Mouse (Mus musculus) forebrain, postnatal 0 days (tissue): ENCODE data around the gene Dgcr2. TPM values are rescaled to one million over a fixed set of nuclear protein-coding genes. Genes with fewer than 3 reads are reported as not detected.

ENCODE experiments used
- ATAC-seq: fragments of 200-750 bp; cut with Nextera tagmentation; 2 replicates; pipeline ENCODE4 v1.8.0; 2017; ENCODE audit warnings: mild to moderate bottlenecking, moderate library complexity
- DNase-seq: peaks from one replicate; pipeline ENCODE4 v3.0.0-alpha.2; 2015
- H3K27ac ChIP-seq: fragments of 300-500 bp; sonication (generic); 2 replicates; pipeline ENCODE4 v1.5.1; 2014; ENCODE audit warnings: low read depth, mild to moderate bottlenecking, antibody characterized with exemption, low read length, moderate library complexity, mixed read lengths
- H3K27me3 ChIP-seq: fragments of 300-500 bp; sonication (generic); 2 replicates; pipeline ENCODE4 v1.6.1; 2014; ENCODE audit warnings: mild to moderate bottlenecking, low read length, mixed read lengths; ENCODE audit not compliant: insufficient read depth
- H3K36me3 ChIP-seq: fragments of 300-500 bp; sonication (generic); 2 replicates; pipeline ENCODE4 v1.6.1; 2014; ENCODE audit warnings: mild to moderate bottlenecking, moderate library complexity; ENCODE audit not compliant: insufficient read depth
- H3K4me1 ChIP-seq: fragments of 300-500 bp; sonication (generic); 2 replicates; pipeline ENCODE4 v1.6.1; 2014; ENCODE audit warnings: antibody characterized with exemption; ENCODE audit not compliant: insufficient read depth
- H3K4me2 ChIP-seq: fragments of 300-500 bp; sonication (generic); 2 replicates; pipeline ENCODE4 v1.6.1; 2014; ENCODE audit warnings: low read depth, mild to moderate bottlenecking, moderate library complexity
- H3K4me3 ChIP-seq: fragments of 300-500 bp; sonication (generic); 2 replicates; pipeline ENCODE4 v1.5.1; 2014; ENCODE audit warnings: low read depth, low read length, mixed read lengths
- H3K9ac ChIP-seq: fragments of 300-500 bp; sonication (generic); 2 replicates; pipeline ENCODE4 v1.6.1; 2014; ENCODE audit warnings: mild to moderate bottlenecking
- H3K9me3 ChIP-seq: fragments of 300-500 bp; sonication (generic); 2 replicates; pipeline ENCODE4 v1.6.1; 2016; ENCODE audit warnings: low read length
- CTCF ChIP-seq: sonication (generic); IDR thresholded peaks from 2 replicates; pipeline ENCODE4 v1.5.1; 2016; ENCODE audit warnings: antibody characterized with exemption, control low read depth, low read depth
- WGBS: fragments of 180-500 bp; shearing (Covaris S2); extraction: QIAGEN DNeasy Blood & Tissue Kit; methylation state at CpG from one replicate; pipeline ENCODE4 v1.1.7; 2014; 5-methylcytosine and 5-hydroxymethylcytosine counted together
- polyA plus RNA-seq: library from polyadenylated mRNA; unstranded; fragments of >200 nt; fragmentation: Nextera tagmentation; extraction: Ambion mirVana; gene quantifications from 2 replicates; pipeline ENCODE4 v1.2.1, GENCODE M21; 2015
- total RNA-seq: library from RNA; depleted of rRNA; stranded (reverse); fragments of >200 nt; gene quantifications from 2 replicates; pipeline ENCODE4 v1.2.3, GENCODE M21; 2014

Dgcr2 gene
- total and polyA plus RNA-seq, 2 experiments from 2014 or later, result 90.7 to 139 TPM

GRCm38 (mm10) chr16:17813173-17813572, 85.2 kb downstream of the Dgcr2 start:
- Histone ChIP-seq H3K27me3 (no peaks in the 10 kb centered on the region), H3K4me1 (peaks cover 21% of the 10 kb centered on the region), H3K4me2 (no peak overlapping the region), H3K9me3 (no peaks in the 10 kb centered on the region), H3K4me3 (no peak overlapping the region), H3K9ac (no peak overlapping the region), H3K36me3 (no peaks in the 10 kb centered on the region), H3K27ac (no peak overlapping the region)
- DNase-seq (no peak), ATAC-seq (no peak)
- TF ChIP-seq CTCF, result no peak
- 63% methylated on average over 4 of the region's 4 CpGs for WGBS

- peak; percentile 83 for TF ChIP-seq CTCF
- no peaks in the 10 kb centered on the region for H3K9me3 ChIP-seq
- ATAC-seq, result no peak
- no peaks in the 10 kb centered on the region for H3K27me3 ChIP-seq
- 7% methylated on average over 5 of the region's 5 CpGs for WGBS
- DNase-seq, result peak; percentile 64
- H3K36me3 ChIP-seq, result no peaks in the 10 kb centered on the region
- H3K4me3 ChIP-seq, result no peak overlapping the region
- H3K4me2 ChIP-seq, result no peak overlapping the region
- no peak overlapping the region for H3K9ac ChIP-seq
- peaks cover 26% of the 10 kb centered on the region for H3K4me1 ChIP-seq
- no peak overlapping the region for H3K27ac ChIP-seq
Observed at GRCm38 (mm10) chr16:17812120-17812519, 86.2 kb downstream of the Dgcr2 start.

GRCm38 (mm10) chr16:17809711-17810110, 88.7 kb downstream of the Dgcr2 start:
- peak; percentile 21 for ATAC-seq
- DNase-seq, result peak; percentile 59
- Histone ChIP-seq H3K27ac (peak overlapping the region; percentile 37), H3K27me3 (peaks cover 12% of the 10 kb centered on the region), H3K4me3 (no peak overlapping the region), H3K4me2 (no peak overlapping the region), H3K9ac (no peak overlapping the region), H3K9me3 (no peaks in the 10 kb centered on the region), H3K4me1 (peaks cover 22% of the 10 kb centered on the region; the same call in 1 of the 2 replicates), H3K36me3 (no peaks in the 10 kb centered on the region)
- TF ChIP-seq CTCF, result no peak
- 18% methylated on average over 7 of the region's 7 CpGs for WGBS

- DNase-seq, result no peak
- Histone ChIP-seq H3K4me2 (no peak overlapping the region), H3K27me3 (peaks cover 18% of the 10 kb centered on the region), H3K4me3 (no peak overlapping the region), H3K9me3 (no peaks in the 10 kb centered on the region), H3K4me1 (peaks cover 22% of the 10 kb centered on the region; the same call in 1 of the 2 replicates), H3K27ac (no peak overlapping the region), H3K36me3 (no peaks in the 10 kb centered on the region), H3K9ac (no peak overlapping the region)
- WGBS, result 81% methylated on average over 4 of the region's 4 CpGs
- ATAC-seq, result no peak
- TF ChIP-seq CTCF, result no peak
Observed at GRCm38 (mm10) chr16:17809125-17809524, 89.2 kb downstream of the Dgcr2 start.

- 3% methylated on average over 64 of the region's 73 CpGs for WGBS
- peaks cover 34% of the 10 kb centered on the region for H3K27me3 ChIP-seq
- peaks cover 32% of the 10 kb centered on the region; the same call in 1 of the 2 replicates for H3K4me1 ChIP-seq
Observed at GRCm38 (mm10) chr16:17807192-17808009, 91.0 kb downstream of the Dgcr2 start.

GRCm38 (mm10) chr16:17806581-17807191, 91.7 kb downstream of the Dgcr2 start:
- Histone ChIP-seq H3K4me1 (peaks cover 33% of the 10 kb centered on the region; the same call in 1 of the 2 replicates), H3K9ac (peak overlapping the region; percentile 90), H3K4me2 (peak overlapping the region; percentile 97), H3K27ac (peak overlapping the region; percentile 93), H3K4me3 (peak overlapping the region; percentile 64), H3K36me3 (no peaks in the 10 kb centered on the region), H3K27me3 (peaks cover 42% of the 10 kb centered on the region), H3K9me3 (no peaks in the 10 kb centered on the region)
- DNase-seq (peak; percentile 70), ATAC-seq (peak; percentile 32; the same call in 1 of the 2 replicates)
- WGBS, result under 1% methylated on average over 50 of the region's 50 CpGs
- peak; percentile 31; the same call in 1 of the 2 replicates for TF ChIP-seq CTCF

More at GRCm38 (mm10) chr16:17807192-17808009, 91.0 kb downstream of the Dgcr2 start:
- TF ChIP-seq CTCF, result no peak
- DNase-seq (peak; percentile 96), ATAC-seq (peak; percentile 93)
- Histone ChIP-seq H3K9ac (peak overlapping the region; percentile 90), H3K36me3 (no peaks in the 10 kb centered on the region), H3K4me3 (peak overlapping the region; percentile 64), H3K4me2 (peak overlapping the region; percentile 97), H3K27ac (peak overlapping the region; percentile 93), H3K9me3 (no peaks in the 10 kb centered on the region)
